Mouse (Mus musculus): ENCODE results near the gene Sncb. TPM values are rescaled to one million over a fixed set of nuclear protein-coding genes. Genes with fewer than 3 reads are reported as not detected.

The Sncb gene
- polyA plus RNA-seq, 1 experiment from 2014 or later = not detected

DNA sequence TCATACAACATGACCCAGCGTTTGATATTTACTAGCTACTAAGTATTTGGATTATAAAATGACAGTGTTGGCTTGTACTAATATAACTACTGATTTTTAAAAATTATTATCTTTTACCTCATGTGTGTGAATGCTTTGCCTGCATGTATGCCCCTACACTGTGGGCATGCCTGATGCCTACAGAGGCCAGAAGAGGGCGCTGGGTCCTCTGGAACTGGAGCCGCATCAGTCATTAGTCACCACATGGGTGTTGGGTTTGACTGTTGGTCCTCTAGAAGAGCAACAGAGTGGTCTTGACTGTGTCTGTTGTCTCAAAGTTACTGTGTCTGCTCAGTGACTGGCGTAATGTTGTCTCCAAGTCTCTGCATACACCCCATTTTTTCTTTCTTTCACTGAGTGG lies 52.0 kb downstream of the Sncb start:
- no peaks in the 10 kb centered on the region for H3K36me3 ChIP-seq (ENCODE audit: control insufficient read depth, insufficient read depth, low read length)
- no peak overlapping the region for H3K9ac ChIP-seq (ENCODE audit: low read depth, low read length)
- H3K9me3 ChIP-seq (ENCODE audit: control insufficient read depth, low read length) = no peaks in the 10 kb centered on the region
- ATAC-seq (replicated peaks; ENCODE audit: low FRiP score) (no peak), DNase-seq (ENCODE audit: low spot score) (no peak)
- no peaks in the 10 kb centered on the region for H3K4me1 ChIP-seq (replicated peaks; ENCODE audit: control insufficient read depth, insufficient read depth, low read length)
- no peaks in the 10 kb centered on the region; the same call in 1 of the 2 replicates for H3K27me3 ChIP-seq (replicated peaks; ENCODE audit: control insufficient read depth, insufficient read depth, low read length)
- no peak overlapping the region for H3K4me2 ChIP-seq
- WGBS = 42% methylated on average over 4 of the region's 4 CpGs
- H3K27ac ChIP-seq (ENCODE audit: low read depth, low read length) = no peak overlapping the region
- no peak overlapping the region for H3K4me3 ChIP-seq (ENCODE audit: low read depth, low read length)

DNA sequence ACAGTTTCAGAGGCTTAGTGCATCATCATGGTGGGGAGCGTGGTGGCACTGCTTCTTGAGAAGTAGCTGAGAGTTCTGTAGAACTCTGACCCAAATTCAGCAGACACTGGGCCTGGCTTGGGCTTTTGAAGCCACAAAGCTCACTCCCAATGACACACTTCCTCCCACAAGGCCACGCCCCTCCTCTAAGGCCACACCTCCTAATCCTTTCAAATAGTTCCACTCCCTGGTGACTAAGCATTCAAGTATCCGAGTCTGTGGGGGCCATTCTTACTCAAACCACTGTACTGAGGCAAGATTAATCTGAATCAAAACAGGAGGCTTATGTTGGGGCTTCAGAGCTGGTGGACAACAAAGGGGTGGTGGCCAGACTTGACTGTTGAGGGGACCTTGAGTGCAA lies 55.5 kb downstream of the Sncb start:
- Histone ChIP-seq H3K27ac (ENCODE audit: low read depth, low read length) (no peak overlapping the region), H3K36me3 (ENCODE audit: control insufficient read depth, insufficient read depth, low read length) (no peaks in the 10 kb centered on the region), H3K4me1 (replicated peaks; ENCODE audit: control insufficient read depth, insufficient read depth, low read length) (no peaks in the 10 kb centered on the region), H3K9ac (ENCODE audit: low read depth, low read length) (no peak overlapping the region), H3K4me3 (ENCODE audit: low read depth, low read length) (no peak overlapping the region), H3K9me3 (ENCODE audit: control insufficient read depth, low read length) (no peaks in the 10 kb centered on the region), H3K27me3 (replicated peaks; ENCODE audit: control insufficient read depth, insufficient read depth, low read length) (no peaks in the 10 kb centered on the region; the same call in 1 of the 2 replicates), H3K4me2 (no peak overlapping the region)
- 68% methylated on average over 3 of the region's 3 CpGs for WGBS
- no peak for ATAC-seq (replicated peaks; ENCODE audit: low FRiP score)
- no peak for DNase-seq (ENCODE audit: low spot score)

Other genes starting within 250 kb of the Sncb start
- gene 4833439L19Rik, start 201.2 kb downstream of the Sncb start, polyA plus RNA-seq (2014; fragmentation: Nextera tagmentation; extraction: Ambion mirVana) = 95.1 and 104 TPM in 2 replicates
- 15.1 and 16.8 TPM in 2 replicates for gene Arl10, start 191.6 kb downstream of the Sncb start, polyA plus RNA-seq (2014; fragmentation: Nextera tagmentation; extraction: Ambion mirVana)
- 137 and 152 TPM in 2 replicates for gene Nop16, start 176.5 kb downstream of the Sncb start, polyA plus RNA-seq (2014; fragmentation: Nextera tagmentation; extraction: Ambion mirVana)
- 162 and 177 TPM in 2 replicates for gene Higd2a, start 176.4 kb downstream of the Sncb start, polyA plus RNA-seq (2014; fragmentation: Nextera tagmentation; extraction: Ambion mirVana)
- 31.9 and 32.3 TPM in 2 replicates for gene Cltb, start 155.3 kb downstream of the Sncb start, polyA plus RNA-seq (2014; fragmentation: Nextera tagmentation; extraction: Ambion mirVana)
- gene Faf2, start 144.8 kb downstream of the Sncb start, polyA plus RNA-seq (2014; fragmentation: Nextera tagmentation; extraction: Ambion mirVana) = 52.7 and 55.2 TPM in 2 replicates
- gene Rnf44, start 72.7 kb downstream of the Sncb start, polyA plus RNA-seq (2014; fragmentation: Nextera tagmentation; extraction: Ambion mirVana) = 71.5 and 82.3 TPM in 2 replicates
- gene Cdhr2, start 65.1 kb downstream of the Sncb start, polyA plus RNA-seq (2014; fragmentation: Nextera tagmentation; extraction: Ambion mirVana) = 7.4 and 8.3 TPM in 2 replicates
- 0.29 and 0.30 TPM in 2 replicates for gene Gprin1, start 16.7 kb downstream of the Sncb start, polyA plus RNA-seq (2014; fragmentation: Nextera tagmentation; extraction: Ambion mirVana)
- not detected in 2 replicates for gene Eif4e1b, start 17.4 kb upstream of the Sncb start, polyA plus RNA-seq (2014; fragmentation: Nextera tagmentation; extraction: Ambion mirVana)
- gene Tspan17, start 22.8 kb upstream of the Sncb start, polyA plus RNA-seq (2014; fragmentation: Nextera tagmentation; extraction: Ambion mirVana) = 2.3 and 2.6 TPM in 2 replicates
- gene Unc5a, start 182.8 kb upstream of the Sncb start, polyA plus RNA-seq (2014; fragmentation: Nextera tagmentation; extraction: Ambion mirVana) = 1.5 and 1.9 TPM in 2 replicates